Mouse (Mus musculus): Measurements from ENCODE around the gene Syt17.
"Not testable (repeated sequence)": the region's sequence is repeated elsewhere in the genome, so short reads cannot be mapped to it uniquely, and the experiment has no call there.

Gene Syt17

GRCm38 (mm10) chr7:118376590-118376989, 71.4 kb downstream of the Syt17 start:
- no peak for DNase-seq (ENCODE audit: low read depth)

- no peak for DNase-seq (ENCODE audit: low read depth)
Observed at GRCm38 (mm10) chr7:118375341-118375740, 72.7 kb downstream of the Syt17 start.

GRCm38 (mm10) chr7:118371361-118371760, 76.7 kb downstream of the Syt17 start:
- no peak for DNase-seq (ENCODE audit: low read depth)

GRCm38 (mm10) chr7:118369705-118370104, 78.3 kb downstream of the Syt17 start:
- DNase-seq (ENCODE audit: low read depth) = no peak

- no peak for DNase-seq (ENCODE audit: low read depth)
Observed at GRCm38 (mm10) chr7:118365902-118366301, 82.1 kb downstream of the Syt17 start.

- no peak for DNase-seq (ENCODE audit: low read depth)
Observed at GRCm38 (mm10) chr7:118365251-118365650, 82.8 kb downstream of the Syt17 start.

GRCm38 (mm10) chr7:118364353-118365007, 83.5 kb downstream of the Syt17 start:
- DNase-seq (ENCODE audit: low read depth) = no peak

- no peak for DNase-seq (ENCODE audit: low read depth)
Observed at GRCm38 (mm10) chr7:118363587-118364233, 84.3 kb downstream of the Syt17 start.

- no peak for DNase-seq (ENCODE audit: low read depth)
Observed at GRCm38 (mm10) chr7:118362931-118363330, 85.1 kb downstream of the Syt17 start.

- no peak for DNase-seq (ENCODE audit: low read depth)
Observed at GRCm38 (mm10) chr7:118362258-118362657, 85.8 kb downstream of the Syt17 start.

- no peak for DNase-seq (ENCODE audit: low read depth)
Observed at GRCm38 (mm10) chr7:118358977-118359376, 89.0 kb downstream of the Syt17 start.

- not testable (repeated sequence) for DNase-seq (ENCODE audit: low read depth)
Observed at GRCm38 (mm10) chr7:118356410-118357005, 91.5 kb downstream of the Syt17 start.

- DNase-seq (ENCODE audit: low read depth) = no peak
Observed at GRCm38 (mm10) chr7:118350840-118351239, 97.2 kb downstream of the Syt17 start.

GRCm38 (mm10) chr7:118346943-118347342, 101.1 kb downstream of the Syt17 start:
- DNase-seq (ENCODE audit: low read depth) = no peak

GRCm38 (mm10) chr7:118346432-118346831, 101.6 kb downstream of the Syt17 start:
- no peak for DNase-seq (ENCODE audit: low read depth)

GRCm38 (mm10) chr7:118345396-118345795, 102.6 kb downstream of the Syt17 start:
- no peak for DNase-seq (ENCODE audit: low read depth)

GRCm38 (mm10) chr7:118344701-118345100, 103.3 kb downstream of the Syt17 start:
- no peak for DNase-seq (ENCODE audit: low read depth)

Data from induced T-regulatory cell, adult 2 months (primary cell).